Mouse (Mus musculus) liver, embryonic 13.5 days (tissue): ENCODE results near the gene Esr1. TPM values are rescaled to one million over a fixed set of nuclear protein-coding genes. Genes with fewer than 3 reads are reported as not detected.
"Not testable (repeated sequence)": the region's sequence is repeated elsewhere in the genome, so short reads cannot be mapped to it uniquely, and the experiment has no call there.

Experiments used
- ATAC-seq: fragments of 200-750 bp; cut with Nextera tagmentation; 2 replicates; pipeline ENCODE4 v1.8.0; 2017; ENCODE audit warnings: low read depth, mild to moderate bottlenecking, moderate number of reproducible peaks, moderate library complexity
- DNase-seq: peaks from one replicate; pipeline ENCODE4 v3.0.0; 2022
- H3K27ac ChIP-seq: fragments of 300-500 bp; sonication (generic); 2 replicates; pipeline ENCODE4 v1.5.1; 2015; ENCODE audit warnings: moderate library complexity, mild to moderate bottlenecking, inconsistent platforms
- H3K27me3 ChIP-seq: fragments of 300-500 bp; sonication (generic); 2 replicates; pipeline ENCODE4 v1.6.1; 2015; ENCODE audit warnings: mild to moderate bottlenecking, inconsistent platforms
- H3K36me3 ChIP-seq: fragments of 300-500 bp; sonication (generic); 2 replicates; pipeline ENCODE4 v1.6.1; 2015; ENCODE audit warnings: mild to moderate bottlenecking, inconsistent platforms
- H3K4me1 ChIP-seq: fragments of 300-500 bp; sonication (generic); replicated peaks from 2 replicates; pipeline ENCODE4 v1.6.1; 2015; ENCODE audit warnings: inconsistent platforms
- H3K4me2 ChIP-seq: fragments of 300-500 bp; sonication (generic); 2 replicates; pipeline ENCODE4 v1.6.1; 2015; ENCODE audit warnings: inconsistent platforms, mild to moderate bottlenecking, moderate library complexity
- H3K4me3 ChIP-seq: fragments of 300-500 bp; sonication (generic); replicated peaks from 2 replicates; pipeline ENCODE4 v1.5.1; 2015; ENCODE audit warnings: mild to moderate bottlenecking, inconsistent platforms
- H3K9ac ChIP-seq: fragments of 300-500 bp; sonication (generic); 2 replicates; pipeline ENCODE4 v1.6.1; 2015; ENCODE audit warnings: mild to moderate bottlenecking, inconsistent platforms
- H3K9me3 ChIP-seq: fragments of 300-500 bp; sonication (generic); replicated peaks from 2 replicates; pipeline ENCODE4 v1.6.1; 2016; ENCODE audit warnings: inconsistent platforms
- WGBS: fragments of 180-500 bp; shearing (Covaris S2); methylation state at CpG from one replicate; pipeline ENCODE4 v1.1.7; 2015; ENCODE audit not compliant: insufficient replicate concordance; 5-methylcytosine and 5-hydroxymethylcytosine counted together
- polyA plus RNA-seq: library from polyadenylated mRNA; unstranded; fragments of >200 nt; fragmentation: Nextera tagmentation; extraction: Ambion mirVana; gene quantifications from 2 replicates; pipeline ENCODE4 v1.2.1, GENCODE M21; 2015

Gene Esr1
- polyA plus RNA-seq, 1 experiment from 2014 or later: 0.12 TPM

- Histone ChIP-seq H3K4me2 (no peak overlapping the region), H3K4me3 (no peak overlapping the region), H3K27ac (no peak overlapping the region), H3K4me1 (no peaks in the 10 kb centered on the region), H3K27me3 (no peaks in the 10 kb centered on the region), H3K9ac (no peak overlapping the region), H3K9me3 (no peaks in the 10 kb centered on the region), H3K36me3 (no peaks in the 10 kb centered on the region)
- ATAC-seq (no peak), DNase-seq (no peak)
- 71% methylated on average over 9 of the region's 9 CpGs for WGBS
Measured at GRCm38 (mm10) chr10:4646851-4647250, 35.5 kb downstream of the Esr1 start.

GRCm38 (mm10) chr10:4665380-4665779 lies 54.0 kb downstream of the Esr1 start:
- Histone ChIP-seq H3K27ac (no peak overlapping the region), H3K4me2 (no peak overlapping the region), H3K27me3 (no peaks in the 10 kb centered on the region), H3K9me3 (no peaks in the 10 kb centered on the region), H3K4me1 (no peaks in the 10 kb centered on the region), H3K36me3 (no peaks in the 10 kb centered on the region), H3K4me3 (no peak overlapping the region), H3K9ac (no peak overlapping the region)
- ATAC-seq: no peak
- WGBS: 64% methylated on average over 5 of the region's 5 CpGs
- no peak for DNase-seq

GRCm38 (mm10) chr10:4667006-4667405 lies 55.6 kb downstream of the Esr1 start:
- H3K9ac ChIP-seq: no peak overlapping the region
- H3K27me3 ChIP-seq: no peaks in the 10 kb centered on the region
- 67% methylated on average over 2 of the region's 2 CpGs for WGBS
- ATAC-seq: no peak
- no peaks in the 10 kb centered on the region for H3K36me3 ChIP-seq
- no peak for DNase-seq
- no peak overlapping the region for H3K4me2 ChIP-seq
- no peaks in the 10 kb centered on the region for H3K9me3 ChIP-seq
- no peaks in the 10 kb centered on the region for H3K4me1 ChIP-seq
- no peak overlapping the region for H3K27ac ChIP-seq
- H3K4me3 ChIP-seq: no peak overlapping the region

GRCm38 (mm10) chr10:4670053-4670452 lies 58.7 kb downstream of the Esr1 start:
- H3K4me2 ChIP-seq: no peak overlapping the region
- ATAC-seq (no peak), DNase-seq (no peak)
- no peaks in the 10 kb centered on the region for H3K27me3 ChIP-seq
- no peak overlapping the region for H3K27ac ChIP-seq
- no peaks in the 10 kb centered on the region for H3K9me3 ChIP-seq
- no peak overlapping the region for H3K9ac ChIP-seq
- no peak overlapping the region for H3K4me3 ChIP-seq
- 57% methylated on average over 2 of the region's 2 CpGs for WGBS
- no peaks in the 10 kb centered on the region for H3K4me1 ChIP-seq
- H3K36me3 ChIP-seq: no peaks in the 10 kb centered on the region

GRCm38 (mm10) chr10:4671876-4672275 lies 60.5 kb downstream of the Esr1 start:
- DNase-seq: no peak
- 61% methylated on average over 3 of the region's 3 CpGs for WGBS
- Histone ChIP-seq H3K4me1 (no peaks in the 10 kb centered on the region), H3K36me3 (no peaks in the 10 kb centered on the region), H3K4me3 (no peak overlapping the region), H3K27ac (no peak overlapping the region), H3K27me3 (no peaks in the 10 kb centered on the region), H3K4me2 (no peak overlapping the region), H3K9me3 (no peaks in the 10 kb centered on the region), H3K9ac (no peak overlapping the region)
- no peak for ATAC-seq

GRCm38 (mm10) chr10:4673311-4673816 lies 62.0 kb downstream of the Esr1 start:
- Histone ChIP-seq H3K27me3 (no peaks in the 10 kb centered on the region), H3K27ac (no peak overlapping the region), H3K36me3 (no peaks in the 10 kb centered on the region), H3K4me2 (no peak overlapping the region), H3K4me3 (no peak overlapping the region), H3K9me3 (no peaks in the 10 kb centered on the region), H3K9ac (no peak overlapping the region), H3K4me1 (no peaks in the 10 kb centered on the region)
- WGBS: 73% methylated on average over 4 of the region's 4 CpGs
- ATAC-seq (no peak), DNase-seq (no peak)

- DNase-seq, H3K36me3 ChIP-seq, H3K4me1 ChIP-seq, ATAC-seq, H3K27ac ChIP-seq, H3K27me3 ChIP-seq, H3K9me3 ChIP-seq, H3K4me3 ChIP-seq, H3K9ac ChIP-seq, H3K4me2 ChIP-seq: not testable (repeated sequence)
- 19% methylated on average over 14 of the region's 14 CpGs for WGBS
Measured at GRCm38 (mm10) chr10:4674983-4675592, 63.7 kb downstream of the Esr1 start.

- no peaks in the 10 kb centered on the region for H3K36me3 ChIP-seq
- 59% methylated on average over 5 of the region's 5 CpGs for WGBS
- no peaks in the 10 kb centered on the region for H3K4me1 ChIP-seq
- DNase-seq: no peak
- no peaks in the 10 kb centered on the region for H3K27me3 ChIP-seq
- H3K4me3 ChIP-seq: no peak overlapping the region
- no peak for ATAC-seq
- H3K27ac ChIP-seq: no peak overlapping the region
- H3K9me3 ChIP-seq: no peaks in the 10 kb centered on the region
- no peak overlapping the region for H3K9ac ChIP-seq
- H3K4me2 ChIP-seq: no peak overlapping the region
Measured at GRCm38 (mm10) chr10:4683106-4683505, 71.7 kb downstream of the Esr1 start.

- Histone ChIP-seq H3K4me2 (no peak overlapping the region), H3K4me3 (no peak overlapping the region), H3K9me3 (no peaks in the 10 kb centered on the region), H3K9ac (no peak overlapping the region), H3K36me3 (no peaks in the 10 kb centered on the region), H3K27ac (no peak overlapping the region), H3K4me1 (no peaks in the 10 kb centered on the region), H3K27me3 (no peaks in the 10 kb centered on the region)
- ATAC-seq (no peak), DNase-seq (no peak)
- WGBS: 79% methylated on average over 12 of the region's 12 CpGs
Measured at GRCm38 (mm10) chr10:4683711-4684265, 72.4 kb downstream of the Esr1 start.

GRCm38 (mm10) chr10:4694336-4694865 lies 83.0 kb downstream of the Esr1 start:
- Histone ChIP-seq H3K4me3 (no peak overlapping the region), H3K4me2 (no peak overlapping the region), H3K36me3 (no peaks in the 10 kb centered on the region), H3K9me3 (no peaks in the 10 kb centered on the region), H3K4me1 (no peaks in the 10 kb centered on the region), H3K27ac (no peak overlapping the region), H3K27me3 (no peaks in the 10 kb centered on the region), H3K9ac (no peak overlapping the region)
- 75% methylated on average over 7 of the region's 7 CpGs for WGBS
- no peak for DNase-seq
- ATAC-seq: no peak

- Histone ChIP-seq H3K4me1 (no peaks in the 10 kb centered on the region; the same call in 1 of the 2 replicates), H3K4me2 (no peak overlapping the region), H3K27ac (no peak overlapping the region), H3K36me3 (no peaks in the 10 kb centered on the region), H3K9ac (no peak overlapping the region), H3K4me3 (no peak overlapping the region), H3K9me3 (no peaks in the 10 kb centered on the region), H3K27me3 (peaks cover 49% of the 10 kb centered on the region)
- DNase-seq (no peak), ATAC-seq (no peak)
- WGBS: 8% methylated on average over 15 of the region's 15 CpGs
Measured at GRCm38 (mm10) chr10:4709915-4710314, 98.5 kb downstream of the Esr1 start.

- no peak for ATAC-seq
- no peak overlapping the region for H3K4me2 ChIP-seq
- H3K4me1 ChIP-seq: no peaks in the 10 kb centered on the region; the same call in 1 of the 2 replicates
- H3K9ac ChIP-seq: no peak overlapping the region
- no peak for DNase-seq
- H3K27me3 ChIP-seq: peaks cover 49% of the 10 kb centered on the region
- no peaks in the 10 kb centered on the region for H3K9me3 ChIP-seq
- no peak overlapping the region for H3K4me3 ChIP-seq
- WGBS: 28% methylated on average over 5 of the region's 5 CpGs
- H3K27ac ChIP-seq: no peak overlapping the region
- H3K36me3 ChIP-seq: no peaks in the 10 kb centered on the region
Measured at GRCm38 (mm10) chr10:4711434-4711833, 100.0 kb downstream of the Esr1 start.
